19 mouse cellular contexts compared by ENCODE assay signal in the genomic region with DNA sequence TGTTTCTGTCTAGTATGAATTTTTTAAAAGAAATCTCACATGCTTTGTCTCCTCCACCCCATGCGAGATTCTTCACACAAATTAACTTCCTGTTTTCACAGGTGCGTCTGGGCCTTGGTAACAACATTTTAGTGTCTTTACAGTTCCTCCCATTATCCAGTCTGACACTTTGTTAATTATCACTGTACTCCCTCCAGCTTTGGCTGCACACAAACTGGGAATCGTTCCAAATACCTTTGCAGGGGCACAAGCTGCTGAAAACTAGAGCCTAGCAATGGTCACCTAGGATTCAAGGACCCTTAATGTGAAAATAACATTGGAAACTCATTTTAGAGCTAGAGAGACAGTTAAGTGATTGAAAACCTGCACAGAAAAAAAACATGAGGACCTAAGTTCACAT.
A peak's percentile ranks its signal among the peaks of the same experiment; 100 is the strongest.
DNase-seq lines count a peak whose midpoint lies in the region; ATAC-seq and TF ChIP-seq lines count a peak whose summit lies in the region.
"Had no signal": no experiment of that assay in that cellular context is flagged by ENCODE, and none has a peak within 500 bp of the region (broad histone marks: within the 10 kb centered on the region; RNA-seq: fewer than 3 reads in every experiment).

No protein-coding gene starts in this region.

- H3K9me3 ChIP-seq in hindbrain, postnatal 0 days (ENCODE audit: low read length), result no peaks in the 10 kb centered on the region
- no peaks in the 10 kb centered on the region for H3K9me3 ChIP-seq in hindbrain, embryonic 12.5 days (replicated peaks)
- H3K9me3 ChIP-seq: embryonic facial prominence, embryonic 12.5 days; heart, embryonic 15.5 days had no signal

- H3K36me3 ChIP-seq in hindbrain, postnatal 0 days (ENCODE audit: insufficient read depth, low read length), result no peaks in the 10 kb centered on the region
- no peaks in the 10 kb centered on the region for H3K36me3 ChIP-seq in hindbrain, embryonic 12.5 days
- H3K36me3 ChIP-seq: embryonic facial prominence, embryonic 12.5 days; heart, embryonic 15.5 days had no signal

- no peak for ATAC-seq in cerebellum, adult (ENCODE audit: insufficient number of reproducible peaks, low FRiP score, low TSS enrichment)
- no peak for ATAC-seq in hindbrain, postnatal 0 days
- ATAC-seq in hindbrain, embryonic 12.5 days (ENCODE audit: low FRiP score), result no peak
- ATAC-seq: liver, postnatal 0 days; lung, postnatal 0 days had no signal

- no peak overlapping the region for H3K4me3 ChIP-seq in hindbrain, postnatal 0 days (ENCODE audit: low read length)
- H3K4me3 ChIP-seq in hindbrain, embryonic 12.5 days, result no peak overlapping the region
- H3K4me3 ChIP-seq: embryonic facial prominence, embryonic 12.5 days; heart, embryonic 15.5 days had no signal

- no peaks in the 10 kb centered on the region for H3K27me3 ChIP-seq in hindbrain, postnatal 0 days (ENCODE audit: insufficient read depth, low read length)
- H3K27me3 ChIP-seq in hindbrain, embryonic 12.5 days, result no peaks in the 10 kb centered on the region
- H3K27me3 ChIP-seq: embryonic facial prominence, embryonic 12.5 days; heart, embryonic 15.5 days had no signal

- no peak overlapping the region for H3K9ac ChIP-seq in hindbrain, postnatal 0 days (replicated peaks; ENCODE audit: low read length)
- H3K9ac ChIP-seq in hindbrain, embryonic 12.5 days, result no peak overlapping the region
- H3K9ac ChIP-seq: embryonic facial prominence, embryonic 12.5 days; heart, embryonic 15.5 days; liver, postnatal 0 days had no signal

- peak; percentile 29 to 32 for DNase-seq in cerebellum, postnatal 10 days
- peak; percentile 67 for DNase-seq in hindbrain, postnatal 0 days (ENCODE audit: low spot score)
- DNase-seq in kidney, postnatal 14 days, result peak; percentile 14
- no peak for DNase-seq in kidney, adult 8-10 months
- DNase-seq in brain, adult 2 months (ENCODE audit: low read depth, low spot score), result peak; percentile 34
- DNase-seq: adrenal gland, postnatal 10 days; gastrocnemius, postnatal 36 days; heart, postnatal 36 days; liver, postnatal 0 days; right cerebral cortex, postnatal 14 days; thymus, adult 2 months; thymus, postnatal 4 days had no signal

- no peak overlapping the region for H3K4me2 ChIP-seq in hindbrain, postnatal 0 days (ENCODE audit: low read depth, low read length)
- H3K4me2 ChIP-seq in hindbrain, embryonic 12.5 days (replicated peaks), result no peak overlapping the region
- H3K4me2 ChIP-seq: embryonic facial prominence, embryonic 12.5 days; heart, embryonic 15.5 days had no signal

- 40% methylated on average over 3 of the region's 3 CpGs for WGBS in hindbrain, postnatal 0 days
- 78% methylated on average over 3 of the region's 3 CpGs for WGBS in hindbrain, embryonic 12.5 days

- H3K4me1 ChIP-seq in hindbrain, postnatal 0 days (ENCODE audit: insufficient read depth, low read length), result no peaks in the 10 kb centered on the region
- no peaks in the 10 kb centered on the region for H3K4me1 ChIP-seq in hindbrain, embryonic 12.5 days
- H3K4me1 ChIP-seq: embryonic facial prominence, embryonic 12.5 days had no signal

- TF ChIP-seq CTCF in hindbrain, postnatal 0 days (IDR thresholded peaks at IDR 0.05; ENCODE audit: low read depth), result no peak

- H3K27ac ChIP-seq in hindbrain, postnatal 0 days, result no peak overlapping the region
- H3K27ac ChIP-seq in hindbrain, embryonic 12.5 days, result no peak overlapping the region
- H3K27ac ChIP-seq: embryonic facial prominence, embryonic 12.5 days; heart, embryonic 15.5 days; macrophage; stomach, postnatal 0 days had no signal

Comparison
In these comparisons a context has a peak if more than half of its experiments do, and no peak if none do; other contexts are left out.
1. DNase-seq: peak in cerebellum, postnatal 10 days (2 of 2), hindbrain, postnatal 0 days (single experiment), kidney, postnatal 14 days (single experiment) and brain, adult 2 months (single experiment); none in kidney, adult 8-10 months (0 of 2).